Mouse (Mus musculus): Measurements from ENCODE around the gene Sema4f. TPM values are rescaled to one million over a fixed set of nuclear protein-coding genes. Genes with fewer than 3 reads are reported as not detected.

Gene Sema4f
- total RNA-seq, 2 experiments from 2014 or later: 0.22 TPM

GRCm38 (mm10) chr6:82879463-82880089, 60.0 kb downstream of the Sema4f start:
- intact Hi-C loops (cut with DNase I): loop anchor here (5.0 kb wide), 1 partner anchor 167 kb away; no protein-coding TSS in a partner anchor
- no peak for DNase-seq

DNA sequence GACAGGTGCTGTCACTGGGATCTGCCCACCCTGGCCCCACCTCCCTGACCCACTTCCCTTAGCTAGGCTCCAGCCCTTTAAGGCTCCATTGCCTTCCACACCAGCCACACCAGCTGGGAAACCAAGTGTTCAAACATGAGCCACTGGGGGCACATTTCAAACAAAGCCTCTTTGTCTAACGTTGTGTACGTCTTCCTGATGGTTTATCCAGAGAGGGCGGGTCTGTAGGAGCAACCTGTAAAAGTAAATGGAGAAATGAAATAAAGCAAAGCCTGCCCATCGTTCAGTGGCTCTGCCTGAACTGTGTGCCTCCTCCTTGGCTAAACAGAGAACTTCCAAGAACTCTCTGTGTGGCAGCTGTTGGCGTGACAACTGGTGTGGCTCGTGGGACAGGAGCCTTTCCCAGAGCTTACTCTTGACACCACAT, 64.0 kb downstream of the Sema4f start:
- intact Hi-C loops (cut with DNase I): no loop called here
- DNase-seq: no peak

- no peak for DNase-seq
- intact Hi-C loops (cut with DNase I): no loop called here
Observed at GRCm38 (mm10) chr6:82872332-82872707, 67.2 kb downstream of the Sema4f start.

- intact Hi-C loops (cut with DNase I): no loop called here
- no peak for DNase-seq
Observed at GRCm38 (mm10) chr6:82871632-82872331, 67.8 kb downstream of the Sema4f start.

DNA sequence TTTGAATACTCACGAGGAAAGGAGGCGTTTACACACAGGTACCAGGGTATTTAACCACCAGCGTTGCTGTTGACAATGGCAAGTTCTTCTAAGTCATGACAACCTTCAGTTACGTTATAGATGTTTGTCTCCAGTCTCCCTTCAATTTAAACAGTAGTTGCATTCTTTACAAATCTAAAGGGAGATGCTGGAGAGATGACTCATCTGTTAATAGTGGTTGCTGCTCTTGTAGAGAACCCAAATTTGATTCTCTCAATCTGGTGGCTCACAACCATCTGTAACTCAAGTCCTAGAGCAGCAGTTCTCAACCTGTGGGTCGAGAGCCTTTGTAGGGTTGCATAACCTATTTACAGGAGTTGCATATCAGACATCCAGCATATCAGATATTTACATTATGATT, 71.1 kb downstream of the Sema4f start:
- intact Hi-C loops (cut with DNase I): no loop called here
- no peak for DNase-seq

- peak; percentile 31 to 53 for DNase-seq
Observed at GRCm38 (mm10) chr6:82863380-82863874, 76.1 kb downstream of the Sema4f start.

DNA sequence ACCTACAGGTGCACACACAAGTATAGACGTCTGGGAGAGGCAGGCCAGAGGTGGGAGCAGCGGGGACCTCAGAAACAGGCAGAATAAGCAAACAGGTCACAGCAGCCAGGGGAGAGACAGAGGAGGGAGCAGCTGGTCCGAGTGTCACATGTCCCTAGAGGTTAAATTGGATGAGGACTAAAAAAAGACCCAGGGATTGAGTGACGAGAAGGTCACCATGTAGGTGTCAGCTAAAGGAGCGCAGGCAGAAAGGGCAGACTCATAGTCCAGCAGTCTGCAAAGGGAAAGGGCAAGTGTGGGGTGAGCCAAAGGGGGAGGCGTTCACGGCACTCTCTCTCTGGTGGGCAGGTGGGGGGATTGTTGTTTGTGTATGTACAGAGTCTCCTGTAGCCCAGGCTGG, 77.1 kb downstream of the Sema4f start:
- peak in 1 of 2 experiments; percentile 40 for DNase-seq
- intact Hi-C loops (cut with DNase I): loop anchor here (5.0 kb wide), 1 partner anchor 120 kb away; no protein-coding TSS in a partner anchor

More at GRCm38 (mm10) chr6:82863380-82863874, 76.1 kb downstream of the Sema4f start:
- intact Hi-C loops (cut with DNase I): loop anchor here (5.0 kb wide), 1 partner anchor 121 kb away; no protein-coding TSS in a partner anchor

DNA sequence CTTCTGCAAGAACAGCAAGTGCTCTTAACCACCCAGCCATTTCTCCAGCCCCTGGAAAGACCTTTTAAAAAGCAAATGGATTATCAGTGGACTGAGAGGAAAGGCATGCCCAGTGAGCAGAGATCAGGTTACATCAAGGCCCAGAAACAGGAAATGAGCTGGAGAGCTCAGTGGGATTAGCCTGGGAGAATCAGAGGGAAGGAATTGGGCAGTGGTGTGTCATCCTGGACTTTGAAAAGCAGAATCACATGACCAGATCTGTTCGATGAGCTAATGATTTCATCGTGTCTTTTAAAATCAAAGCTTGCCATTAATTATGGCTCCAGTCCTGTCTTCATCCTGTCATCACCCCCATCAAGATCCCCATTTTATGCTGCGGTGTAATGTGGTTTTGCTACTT, 77.5 kb downstream of the Sema4f start:
- DNase-seq: no peak
- intact Hi-C loops (cut with DNase I): loop anchor here (5.0 kb wide), 1 partner anchor 120 kb away; no protein-coding TSS in a partner anchor

Other genes starting within 250 kb of the Sema4f start
- gene Pole4, start 234.4 kb downstream of the Sema4f start, total RNA-seq (2021): 10 to 100 TPM; 15.6 to 18.7 TPM
- gene Hk2, start 165.3 kb downstream of the Sema4f start, total RNA-seq (2021): 100 to 1,000 TPM; 271 to 285 TPM
- gene M1ap, start 7.1 kb upstream of the Sema4f start, total RNA-seq (2021): not detected
- 1 to 10 TPM; 2.8 to 4.3 TPM for gene Dok1, start 93.7 kb upstream of the Sema4f start, total RNA-seq (2021)
- 1 to 10 TPM; 2.9 to 3.1 TPM for gene Loxl3, start 94.4 kb upstream of the Sema4f start, total RNA-seq (2021)
- 10 to 100 TPM; 78.1 to 82.2 TPM for gene Aup1, start 114.8 kb upstream of the Sema4f start, total RNA-seq (2021)
- gene Htra2, start 115.5 kb upstream of the Sema4f start, total RNA-seq (2021): 10 to 100 TPM; 34.2 to 35.4 TPM
- under 1 TPM; 0.65 to 0.89 TPM for gene Dqx1, start 118.1 kb upstream of the Sema4f start, total RNA-seq (2021)
- not detected for gene Tlx2, start 130.5 kb upstream of the Sema4f start, total RNA-seq (2021)
- 10 to 100 TPM in 1 of 2 experiments, 1 to 10 TPM in 1; 8.6 to 10.1 TPM for gene Pcgf1, start 138.1 kb upstream of the Sema4f start, total RNA-seq (2021)
- gene Lbx2, start 146.6 kb upstream of the Sema4f start, total RNA-seq (2021): 1 to 10 TPM in 1 of 2 experiments, under 1 TPM in 1; 0.68 to 1.1 TPM
- gene Ccdc142, start 161.8 kb upstream of the Sema4f start, total RNA-seq (2021): 1 to 10 TPM; 1.4 to 1.5 TPM
- 1 to 10 TPM; 1.1 to 1.4 TPM for gene Gm42688, start 161.8 kb upstream of the Sema4f start, total RNA-seq (2021)
- 100 to 1,000 TPM; 123 to 132 TPM for gene Mrpl53, start 169.3 kb upstream of the Sema4f start, total RNA-seq (2021)
- gene Mogs, start 175.7 kb upstream of the Sema4f start, total RNA-seq (2021): 1 to 10 TPM; 8.2 to 8.8 TPM
- 10 to 100 TPM; 71.0 to 71.7 TPM for gene Wbp1, start 181.8 kb upstream of the Sema4f start, total RNA-seq (2021)
- gene Ino80b, start 185.7 kb upstream of the Sema4f start, total RNA-seq (2021): 10 to 100 TPM; 14.5 to 16.0 TPM
- 1 to 10 TPM; 4.6 to 5.5 TPM for gene Rtkn, start 195.7 kb upstream of the Sema4f start, total RNA-seq (2021)
- gene Wdr54, start 216.6 kb upstream of the Sema4f start, total RNA-seq (2021): 1 to 10 TPM; 1.4 to 1.5 TPM
- under 1 TPM; 0.16 to 0.39 TPM for gene 1700003E16Rik, start 216.6 kb upstream of the Sema4f start, total RNA-seq (2021)
- 100 to 1,000 TPM; 137 to 139 TPM for gene Dctn1, start 226.2 kb upstream of the Sema4f start, total RNA-seq (2021)

Measured in heart, postnatal 36 days (tissue).